Mouse (Mus musculus) midbrain, embryonic 14.5 days (tissue): ENCODE measurements around the gene Umodl1. TPM values are rescaled to one million over a fixed set of nuclear protein-coding genes. Genes with fewer than 3 reads are reported as not detected.

Experiments used
- ATAC-seq: fragments of 200-750 bp; cut with Nextera tagmentation; 2 replicates; pipeline ENCODE4 v1.8.0; 2017; ENCODE audit warnings: moderate number of reproducible peaks, moderate library complexity; ENCODE audit not compliant: low FRiP score, low TSS enrichment
- DNase-seq: peaks from one replicate; pipeline ENCODE4 v3.0.0-alpha.2; 2015
- H3K27ac ChIP-seq: fragments of 300-500 bp; sonication (generic); replicated peaks from 2 replicates; pipeline ENCODE4 v1.5.1; 2014; ENCODE audit warnings: mild to moderate bottlenecking, low read depth, low read length, moderate library complexity
- H3K27me3 ChIP-seq: fragments of 300-500 bp; sonication (generic); 2 replicates; pipeline ENCODE4 v1.6.1; 2014; ENCODE audit warnings: low read length, control low read depth, mixed read lengths; ENCODE audit not compliant: control insufficient read depth, insufficient read depth
- H3K36me3 ChIP-seq: fragments of 300-500 bp; sonication (generic); 2 replicates; pipeline ENCODE4 v1.6.1; 2014; ENCODE audit warnings: low read length, control low read depth; ENCODE audit not compliant: control insufficient read depth, insufficient read depth
- H3K4me1 ChIP-seq: fragments of 300-500 bp; sonication (generic); 2 replicates; pipeline ENCODE4 v1.6.1; 2014; ENCODE audit warnings: mild to moderate bottlenecking, antibody characterized with exemption, low read length, control low read depth; ENCODE audit not compliant: control insufficient read depth, insufficient read depth
- H3K4me2 ChIP-seq: fragments of 300-500 bp; sonication (generic); 2 replicates; pipeline ENCODE4 v1.6.1; 2014; ENCODE audit warnings: mild to moderate bottlenecking, low read length, moderate library complexity
- H3K4me3 ChIP-seq: fragments of 300-500 bp; sonication (generic); replicated peaks from 2 replicates; pipeline ENCODE4 v1.5.1; 2014; ENCODE audit warnings: low read depth, low read length
- H3K9ac ChIP-seq: fragments of 300-500 bp; sonication (generic); replicated peaks from 2 replicates; pipeline ENCODE4 v1.6.1; 2014; ENCODE audit warnings: mild to moderate bottlenecking, low read length, moderate library complexity
- H3K9me3 ChIP-seq: fragments of 300-500 bp; sonication (generic); 2 replicates; pipeline ENCODE4 v1.6.1; 2016; ENCODE audit warnings: low read length, control low read depth, mixed read lengths; ENCODE audit not compliant: control insufficient read depth
- WGBS: fragments of 180-500 bp; shearing (Covaris S2); extraction: QIAGEN DNeasy Blood & Tissue Kit; methylation state at CpG from one replicate; pipeline ENCODE4 v1.1.7; 2014; 5-methylcytosine and 5-hydroxymethylcytosine counted together
- polyA plus RNA-seq: library from polyadenylated mRNA; unstranded; fragments of >200 nt; fragmentation: Nextera tagmentation; extraction: Ambion mirVana; gene quantifications from 2 replicates; pipeline ENCODE4 v1.2.1, GENCODE M21; 2014

The Umodl1 gene
- polyA plus RNA-seq, 1 experiment from 2014 or later: not detected

DNA sequence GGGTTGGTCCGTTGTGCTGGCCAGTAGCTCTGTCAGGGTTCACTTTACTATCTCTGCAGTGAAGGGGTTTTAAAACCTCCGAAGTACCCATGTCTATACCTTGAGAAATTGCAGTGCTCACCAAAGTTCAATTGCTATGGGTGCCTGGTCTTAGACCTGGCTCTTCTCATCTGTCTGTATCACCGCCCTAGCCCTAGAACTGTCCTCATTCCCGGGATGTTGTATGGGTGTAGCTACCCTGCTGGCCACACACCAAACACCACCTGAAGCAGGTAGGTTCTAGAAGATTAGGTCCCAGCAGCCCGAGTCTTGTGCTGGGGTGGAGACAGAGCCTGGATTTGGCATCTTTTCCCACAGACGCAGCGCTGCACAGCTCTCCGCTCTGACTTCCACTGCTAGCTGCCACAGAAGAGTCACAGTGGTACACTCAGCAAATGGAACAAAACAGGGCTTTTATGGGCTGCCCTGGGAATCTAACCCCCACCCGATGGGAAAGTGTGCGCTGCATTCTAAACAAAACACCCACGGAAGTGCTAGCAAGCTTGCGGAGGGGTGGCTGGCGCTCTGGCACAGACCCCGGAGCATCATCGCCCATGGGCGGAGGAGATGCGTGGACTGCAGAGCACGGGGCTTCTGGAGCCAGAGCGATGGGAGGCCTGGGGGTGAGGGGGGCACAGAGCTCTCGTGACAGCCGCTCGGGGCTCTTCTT, 81.9 kb downstream of the Umodl1 start:
- DNase-seq (peak; percentile 47), ATAC-seq (no peak)
- WGBS: 72% methylated on average over 22 of the region's 22 CpGs
- Histone ChIP-seq H3K36me3 (no peaks in the 10 kb centered on the region), H3K9ac (no peak overlapping the region), H3K4me3 (no peak overlapping the region), H3K27me3 (no peaks in the 10 kb centered on the region), H3K9me3 (0 out of 2 replicates have a peak, but pooled peaks cover 3% of the 10 kb centered on the region), H3K4me1 (peaks cover 9% of the 10 kb centered on the region; the same call in 1 of the 2 replicates), H3K27ac (no peak overlapping the region), H3K4me2 (no peak overlapping the region)

DNA sequence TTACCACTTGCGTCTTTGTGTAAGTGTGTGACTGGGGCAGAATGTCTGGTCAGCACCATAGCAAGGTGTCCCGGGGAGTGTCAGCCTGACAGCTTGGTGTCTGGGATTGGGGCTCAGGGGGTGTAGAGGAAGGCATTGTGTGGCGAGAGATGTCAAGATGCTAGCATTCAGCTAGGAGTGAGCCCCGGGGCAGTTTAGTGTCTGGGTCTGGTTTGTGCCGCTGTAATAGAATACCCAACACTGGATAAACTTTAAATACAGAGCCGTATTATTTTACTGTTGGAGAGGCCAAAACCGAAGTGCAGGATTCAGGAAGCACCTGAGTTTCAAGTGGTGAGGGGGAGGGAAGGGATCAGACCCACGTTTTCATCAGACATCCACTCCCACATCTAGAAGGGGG, 82.9 kb downstream of the Umodl1 start:
- Histone ChIP-seq H3K4me3 (no peak overlapping the region), H3K27me3 (no peaks in the 10 kb centered on the region), H3K4me1 (peaks cover 9% of the 10 kb centered on the region; the same call in 1 of the 2 replicates), H3K9ac (no peak overlapping the region), H3K4me2 (no peak overlapping the region), H3K36me3 (no peaks in the 10 kb centered on the region), H3K9me3 (0 out of 2 replicates have a peak, but pooled peaks cover under 1% of the 10 kb centered on the region), H3K27ac (no peak overlapping the region)
- DNase-seq (no peak), ATAC-seq (no peak)
- 83% methylated on average over 8 of the region's 8 CpGs for WGBS

DNA sequence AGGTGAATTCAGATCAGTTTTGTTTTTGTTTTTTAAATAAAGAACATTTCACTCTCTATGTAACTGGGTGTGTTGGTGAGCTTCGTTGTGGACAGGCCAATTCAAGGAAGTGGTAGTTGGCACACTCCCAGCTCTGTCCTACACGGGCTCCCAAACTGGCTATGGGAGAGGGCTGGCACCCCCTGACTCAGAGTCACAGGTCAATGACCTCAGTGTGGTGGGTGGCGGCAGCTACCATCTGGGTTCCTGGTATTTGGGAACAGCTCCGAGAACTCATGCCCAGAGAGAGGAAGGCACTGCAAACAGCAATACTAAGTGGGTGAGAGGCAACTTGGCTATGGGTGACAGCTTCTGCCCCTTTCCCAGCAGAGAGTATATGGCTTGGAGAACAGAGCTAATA, 83.9 kb downstream of the Umodl1 start:
- ATAC-seq (no peak), DNase-seq (no peak)
- no peaks in the 10 kb centered on the region for H3K9me3 ChIP-seq
- no peak overlapping the region for H3K9ac ChIP-seq
- peaks cover 9% of the 10 kb centered on the region; the same call in 1 of the 2 replicates for H3K4me1 ChIP-seq
- no peak overlapping the region for H3K27ac ChIP-seq
- H3K36me3 ChIP-seq: no peaks in the 10 kb centered on the region
- no peak overlapping the region for H3K4me3 ChIP-seq
- H3K27me3 ChIP-seq: no peaks in the 10 kb centered on the region
- 80% methylated on average over 4 of the region's 4 CpGs for WGBS
- H3K4me2 ChIP-seq: no peak overlapping the region

DNA sequence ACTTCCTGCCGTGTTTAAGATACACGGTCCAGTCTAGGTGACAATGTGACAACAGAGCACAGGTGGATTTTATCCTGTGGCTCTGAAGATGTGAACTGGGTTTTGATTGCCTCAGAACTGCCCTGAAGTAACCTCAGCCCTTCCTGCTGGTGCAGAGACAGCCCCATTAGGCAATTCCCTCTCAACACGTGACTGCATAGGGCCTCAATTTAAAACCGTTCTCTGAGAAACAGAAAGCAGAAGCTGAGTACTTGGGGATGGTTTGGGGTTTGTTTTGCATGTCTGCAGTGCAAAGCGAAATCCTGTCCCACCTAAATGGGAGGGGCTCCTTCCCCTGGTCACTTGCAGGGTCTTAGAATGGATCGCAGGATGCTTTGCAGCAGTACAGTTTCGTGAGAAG, 85.2 kb downstream of the Umodl1 start:
- no peak overlapping the region for H3K4me2 ChIP-seq
- DNase-seq (no peak), ATAC-seq (no peak)
- H3K36me3 ChIP-seq: no peaks in the 10 kb centered on the region
- no peaks in the 10 kb centered on the region for H3K27me3 ChIP-seq
- H3K4me3 ChIP-seq: no peak overlapping the region
- 84% methylated on average over 7 of the region's 7 CpGs for WGBS
- no peaks in the 10 kb centered on the region for H3K9me3 ChIP-seq
- no peaks in the 10 kb centered on the region for H3K4me1 ChIP-seq
- no peak overlapping the region for H3K9ac ChIP-seq
- H3K27ac ChIP-seq: no peak overlapping the region

DNA sequence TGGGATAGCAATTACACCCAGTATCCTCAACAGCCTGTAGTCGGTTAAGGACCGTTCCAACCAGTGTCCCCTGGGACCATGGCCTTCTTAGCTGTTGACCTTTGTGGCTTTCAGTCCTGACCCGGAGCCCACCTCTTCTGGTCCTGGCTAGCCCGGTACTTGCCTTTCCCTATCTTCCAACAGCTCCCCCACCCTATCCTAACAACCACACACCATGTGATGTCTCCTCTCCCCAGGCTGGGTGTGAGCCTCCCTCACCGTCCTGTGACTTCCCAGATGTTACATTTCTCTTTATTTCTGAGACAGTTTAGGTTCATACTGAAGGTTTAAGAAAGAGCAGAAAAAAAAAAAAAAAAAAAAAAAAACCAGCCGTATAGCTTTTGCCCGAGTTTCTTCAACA, 86.0 kb downstream of the Umodl1 start:
- Histone ChIP-seq H3K27ac (no peak overlapping the region), H3K4me2 (no peak overlapping the region), H3K4me1 (no peaks in the 10 kb centered on the region), H3K27me3 (no peaks in the 10 kb centered on the region), H3K9ac (no peak overlapping the region), H3K9me3 (no peaks in the 10 kb centered on the region), H3K36me3 (no peaks in the 10 kb centered on the region), H3K4me3 (no peak overlapping the region)
- DNase-seq: no peak
- 84% methylated on average over 7 of the region's 7 CpGs for WGBS
- no peak for ATAC-seq

DNA sequence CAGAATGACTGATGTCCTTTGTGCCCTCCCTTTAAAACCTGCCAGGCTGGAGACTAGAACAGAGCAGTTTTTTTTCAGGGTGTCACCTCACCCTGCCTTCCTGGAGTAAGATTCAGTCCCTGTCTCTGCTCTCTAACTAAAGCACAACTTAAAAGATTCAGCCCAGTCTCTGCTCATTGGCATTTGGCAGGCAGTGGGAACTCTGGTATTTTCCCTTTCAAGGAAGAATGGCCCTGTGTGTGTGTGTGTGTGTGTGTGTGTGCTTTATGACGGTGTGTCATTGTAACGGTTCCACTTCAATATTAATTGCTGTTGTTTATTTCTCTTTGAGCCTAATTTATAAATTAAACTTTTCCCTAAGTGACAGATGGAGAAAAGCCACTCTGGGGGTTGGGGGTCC, 88.3 kb downstream of the Umodl1 start:
- 77% methylated on average over 2 of the region's 2 CpGs for WGBS
- Histone ChIP-seq H3K9me3 (no peaks in the 10 kb centered on the region), H3K27me3 (no peaks in the 10 kb centered on the region), H3K4me1 (no peaks in the 10 kb centered on the region), H3K4me3 (no peak overlapping the region), H3K27ac (no peak overlapping the region), H3K36me3 (no peaks in the 10 kb centered on the region), H3K9ac (no peak overlapping the region), H3K4me2 (no peak overlapping the region)
- DNase-seq (peak; percentile 33), ATAC-seq (no peak)

DNA sequence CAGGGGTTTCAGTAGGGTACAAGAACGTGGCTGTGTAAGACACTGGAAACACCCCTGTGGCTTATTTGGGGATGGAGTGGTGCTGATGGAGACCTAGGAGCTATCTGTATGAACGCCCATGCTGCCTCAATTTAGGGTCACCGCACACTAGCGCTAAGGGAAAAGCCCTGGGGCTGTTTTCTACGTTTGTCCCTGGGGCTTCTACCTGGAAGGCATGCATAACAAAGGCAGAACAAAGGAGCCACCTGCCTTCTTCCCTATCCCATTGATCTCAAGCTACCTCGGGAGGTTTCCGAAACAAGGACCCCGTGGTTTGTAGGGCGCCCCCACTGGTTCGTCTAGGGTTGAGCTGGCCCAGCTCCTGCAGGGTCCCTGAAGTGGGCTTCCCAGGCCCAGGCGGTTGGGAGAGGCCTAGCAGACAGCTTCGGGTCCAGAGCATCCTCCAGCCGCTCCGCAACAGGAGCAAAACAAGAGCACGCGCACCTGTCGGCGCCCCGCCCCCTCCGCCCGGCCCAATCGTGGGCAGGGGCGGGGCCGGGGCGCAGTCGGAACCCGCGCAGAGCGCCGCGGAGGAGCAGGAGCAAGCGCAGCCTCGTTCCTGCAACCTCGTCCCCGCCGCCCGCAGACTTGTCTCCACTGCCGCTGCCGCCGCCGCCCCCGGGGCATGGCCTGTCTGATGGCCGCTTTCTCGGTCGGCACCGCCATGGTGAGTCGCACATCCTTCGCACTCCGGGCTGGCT, 102.9 kb downstream of the Umodl1 start, which contains the start of gene Abcg1:
Gene Abcg1 (plus strand): TSS at position 525 of the 740 bp plus-strand sequence.
- Histone ChIP-seq H3K9me3 (peaks cover 10% of the 10 kb centered on the region), H3K36me3 (no peaks in the 10 kb centered on the region), H3K9ac (peak within 1 kb of the TSS; percentile 70), H3K4me2 (peak within 1 kb of the TSS; percentile 62), H3K4me3 (peak within 1 kb of the TSS; percentile 61), H3K4me1 (peaks cover 22% of the 10 kb centered on the region), H3K27me3 (no peaks in the 10 kb centered on the region), H3K27ac (peak within 1 kb of the TSS; percentile 88)
- 2% methylated on average over 49 of the region's 49 CpGs for WGBS
- ATAC-seq (peak; percentile 86), DNase-seq (peak; percentile 93)

DNA sequence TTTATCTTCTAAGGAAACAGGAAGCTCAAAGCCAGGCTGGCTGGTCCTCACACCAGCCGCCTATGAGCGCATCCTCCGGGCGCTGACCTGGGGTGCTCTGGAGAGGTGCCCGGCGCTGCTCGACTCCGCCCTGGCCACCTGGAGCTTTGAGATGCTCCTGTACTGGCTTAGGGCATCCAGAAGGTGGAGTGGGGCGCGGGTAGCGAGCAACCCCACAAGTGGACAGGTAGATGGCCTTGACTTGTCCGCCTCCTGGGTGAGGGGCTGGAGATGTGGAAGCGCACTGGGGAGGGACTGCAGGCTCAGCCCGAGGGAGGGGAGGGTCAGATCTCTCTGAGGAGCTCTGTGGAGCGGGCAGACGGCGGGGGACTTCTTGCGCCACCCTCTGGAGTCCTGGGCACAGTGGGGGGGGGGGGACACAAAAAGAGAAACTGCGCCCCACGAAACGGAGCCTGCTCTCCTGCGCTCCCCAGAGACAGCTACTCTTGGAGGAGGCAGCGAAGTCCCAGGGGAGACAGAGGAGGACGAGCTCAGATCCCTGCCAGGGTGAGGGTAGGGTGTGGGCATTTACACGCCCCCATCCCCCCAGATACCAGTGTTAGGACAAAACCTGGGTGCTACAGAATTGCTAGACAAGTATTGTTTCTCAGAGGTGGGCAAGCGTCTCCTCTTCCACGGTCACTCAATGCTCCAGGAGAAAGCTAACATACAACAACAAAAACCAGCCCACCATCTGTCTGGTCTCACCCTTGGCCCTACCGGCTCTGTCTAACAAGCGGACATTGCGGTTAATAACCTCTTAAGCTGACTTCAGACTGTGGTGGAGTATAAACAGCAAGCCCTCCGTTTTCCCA, 103.7 kb downstream of the Umodl1 start:
- Histone ChIP-seq H3K4me3 (peak overlapping the region; percentile 61), H3K4me2 (peak overlapping the region; percentile 62), H3K27me3 (no peaks in the 10 kb centered on the region), H3K4me1 (peaks cover 22% of the 10 kb centered on the region), H3K9ac (peak overlapping the region; percentile 70), H3K27ac (peak overlapping the region; percentile 88), H3K36me3 (no peaks in the 10 kb centered on the region), H3K9me3 (peaks cover 9% of the 10 kb centered on the region)
- 1% methylated on average over 29 of the region's 31 CpGs for WGBS
- ATAC-seq (peak; percentile 67; the same call in 1 of the 2 replicates), DNase-seq (peak; percentile 58)
